Mouse (Mus musculus) midbrain, embryonic 16.5 days (tissue): ENCODE data around the gene Spata45. TPM values are rescaled to one million over a fixed set of nuclear protein-coding genes. Genes with fewer than 3 reads are reported as not detected.
A peak's percentile ranks its signal among the peaks of the same experiment; 100 is the strongest.
"Not testable (repeated sequence)": the region's sequence is repeated elsewhere in the genome, so short reads cannot be mapped to it uniquely, and the experiment has no call there.

ENCODE experiments used
- ATAC-seq: fragments of 200-750 bp; cut with Nextera tagmentation; 2 replicates; pipeline ENCODE4 v1.8.0; 2017; ENCODE audit warnings: moderate TSS enrichment
- H3K27ac ChIP-seq: fragments of 300-500 bp; sonication (generic); 2 replicates; pipeline ENCODE4 v1.5.1; 2014; ENCODE audit warnings: mild to moderate bottlenecking, low read length, mixed read lengths
- H3K27me3 ChIP-seq: fragments of 300-500 bp; sonication (generic); 2 replicates; pipeline ENCODE4 v1.6.1; 2014; ENCODE audit warnings: low read depth, low read length, mixed read lengths; ENCODE audit not compliant: control insufficient read depth, insufficient read depth
- H3K36me3 ChIP-seq: fragments of 300-500 bp; sonication (generic); 2 replicates; pipeline ENCODE4 v1.6.1; 2014; ENCODE audit warnings: mild to moderate bottlenecking, low read length, moderate library complexity, mixed read lengths; ENCODE audit not compliant: control insufficient read depth, insufficient read depth
- H3K4me1 ChIP-seq: fragments of 300-500 bp; sonication (generic); 2 replicates; pipeline ENCODE4 v1.6.1; 2014; ENCODE audit warnings: mild to moderate bottlenecking, low read length, mixed read lengths; ENCODE audit not compliant: control insufficient read depth, insufficient read depth
- H3K4me2 ChIP-seq: fragments of 300-500 bp; sonication (generic); 2 replicates; pipeline ENCODE4 v1.6.1; 2014; ENCODE audit warnings: mild to moderate bottlenecking, low read length, mixed read lengths
- H3K4me3 ChIP-seq: fragments of 300-500 bp; sonication (generic); 2 replicates; pipeline ENCODE4 v1.5.1; 2014; ENCODE audit warnings: low read depth, mild to moderate bottlenecking, low read length, moderate library complexity, mixed read lengths
- H3K9ac ChIP-seq: fragments of 300-500 bp; sonication (generic); 2 replicates; pipeline ENCODE4 v1.6.1; 2014; ENCODE audit warnings: low read depth, low read length, mixed read lengths
- H3K9me3 ChIP-seq: fragments of 300-500 bp; sonication (generic); replicated peaks from 2 replicates; pipeline ENCODE4 v1.6.1; 2014; ENCODE audit warnings: mild to moderate bottlenecking, low read length, mixed read lengths; ENCODE audit not compliant: control insufficient read depth, poor library complexity, severe bottlenecking
- WGBS: fragments of 180-500 bp; shearing (Covaris S2); extraction: QIAGEN DNeasy Blood & Tissue Kit; methylation state at CpG from one replicate; pipeline ENCODE4 v1.1.7; 2014; 5-methylcytosine and 5-hydroxymethylcytosine counted together
- polyA plus RNA-seq: library from polyadenylated mRNA; unstranded; fragments of >200 nt; fragmentation: Nextera tagmentation; extraction: Ambion mirVana; gene quantifications from 2 replicates; pipeline ENCODE4 v1.2.1, GENCODE M21; 2015

Gene Spata45
- polyA plus RNA-seq, 1 experiment from 2014 or later, result not detected

DNA sequence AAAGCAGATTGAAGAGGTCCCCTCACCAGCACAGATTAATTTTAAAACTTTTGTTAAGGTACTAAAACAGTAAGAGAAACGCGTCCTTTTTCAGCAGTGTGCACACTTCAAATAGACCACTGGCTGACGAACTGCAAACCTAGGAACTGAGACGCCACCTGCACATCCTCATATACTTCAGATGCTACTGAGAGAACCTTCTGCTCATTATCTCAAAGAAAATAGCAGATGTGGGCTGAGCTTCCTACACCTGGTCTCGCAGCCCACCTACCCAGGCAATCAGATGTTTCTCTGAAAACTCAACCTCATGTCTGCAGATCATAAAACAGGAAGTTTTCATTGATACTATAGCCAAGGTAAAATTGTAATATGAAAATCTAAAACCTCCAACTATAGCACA, 16.6 kb upstream of the Spata45 start:
- ATAC-seq, result no peak
- WGBS, result 96% methylated on average over 5 of the region's 5 CpGs
- H3K4me2 ChIP-seq, result no peak overlapping the region
- no peak overlapping the region for H3K9ac ChIP-seq
- H3K27ac ChIP-seq, result no peak overlapping the region
- H3K4me1 ChIP-seq, result peaks cover 10% of the 10 kb centered on the region
- H3K36me3 ChIP-seq, result peaks cover 8% of the 10 kb centered on the region
- H3K4me3 ChIP-seq, result no peak overlapping the region
- no peaks in the 10 kb centered on the region for H3K27me3 ChIP-seq
- no peaks in the 10 kb centered on the region for H3K9me3 ChIP-seq

- 89% methylated on average over 3 of the region's 3 CpGs for WGBS
These were observed 16.1 kb upstream of the Spata45 start for GRCm38 (mm10) chr1:191020217-191020924.

DNA sequence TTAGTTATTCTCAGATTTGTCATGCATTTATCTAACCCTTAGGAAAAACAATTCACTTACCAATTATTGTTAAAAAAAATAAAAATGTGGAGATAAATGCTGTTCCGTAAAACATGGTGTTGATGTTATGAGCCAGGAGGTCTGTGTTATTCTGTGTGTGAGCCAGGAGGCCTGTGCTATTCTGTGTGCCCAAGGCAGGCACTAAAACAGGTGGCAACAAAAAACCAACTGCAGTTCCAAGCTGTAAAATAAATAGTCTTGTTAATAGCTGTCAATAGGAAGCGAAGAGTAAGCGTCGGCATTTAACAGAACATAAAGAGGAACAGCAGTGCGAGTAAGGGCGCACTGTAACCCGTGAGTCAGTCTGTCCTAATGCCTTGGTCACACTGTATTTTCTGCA, 15.4 kb upstream of the Spata45 start:
- no peak overlapping the region for H3K4me2 ChIP-seq
- H3K27ac ChIP-seq, result no peak overlapping the region
- no peak overlapping the region for H3K9ac ChIP-seq
- H3K4me3 ChIP-seq, result no peak overlapping the region
- H3K9me3 ChIP-seq, result no peaks in the 10 kb centered on the region
- H3K36me3 ChIP-seq, result peaks cover 8% of the 10 kb centered on the region
- WGBS, result 92% methylated on average over 7 of the region's 7 CpGs
- H3K27me3 ChIP-seq, result no peaks in the 10 kb centered on the region
- no peak for ATAC-seq
- peaks cover 14% of the 10 kb centered on the region for H3K4me1 ChIP-seq

More at GRCm38 (mm10) chr1:191020217-191020924, 16.1 kb upstream of the Spata45 start:
- no peaks in the 10 kb centered on the region for H3K27me3 ChIP-seq
- peaks cover 8% of the 10 kb centered on the region for H3K36me3 ChIP-seq
- peaks cover 14% of the 10 kb centered on the region for H3K4me1 ChIP-seq
- H3K27ac ChIP-seq, result no peak overlapping the region
- ATAC-seq, result no peak
- no peak overlapping the region for H3K9ac ChIP-seq
- H3K4me3 ChIP-seq, result no peak overlapping the region
- no peak overlapping the region for H3K4me2 ChIP-seq
- no peaks in the 10 kb centered on the region for H3K9me3 ChIP-seq

DNA sequence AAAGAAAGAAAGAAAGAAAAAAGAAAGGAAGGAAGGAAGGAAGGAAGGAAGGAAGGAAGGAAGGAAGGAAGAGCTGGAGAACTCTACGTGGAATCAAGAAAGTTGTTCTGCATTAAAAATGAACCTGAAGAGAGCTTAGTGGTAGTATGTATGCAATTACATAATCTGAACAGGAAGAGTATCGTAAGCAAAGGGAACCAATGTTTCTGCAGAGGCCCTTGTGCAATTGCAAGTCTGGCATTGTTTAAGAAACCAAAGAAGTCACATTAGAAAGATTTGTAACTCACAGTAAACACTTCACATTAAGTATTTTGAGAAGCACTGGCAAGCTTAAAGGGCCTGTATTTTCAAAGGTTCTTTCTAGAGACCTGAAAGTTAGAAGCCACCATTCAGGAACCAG, 13.3 kb upstream of the Spata45 start:
- Histone ChIP-seq H3K27me3 (no peaks in the 10 kb centered on the region), H3K4me3 (no peak overlapping the region), H3K9me3 (no peaks in the 10 kb centered on the region), H3K4me2 (no peak overlapping the region), H3K4me1 (peaks cover 19% of the 10 kb centered on the region), H3K27ac (no peak overlapping the region), H3K36me3 (peaks cover 5% of the 10 kb centered on the region; the same call in 1 of the 2 replicates), H3K9ac (no peak overlapping the region)
- 87% methylated on average over 2 of the region's 2 CpGs for WGBS
- ATAC-seq, result no peak

DNA sequence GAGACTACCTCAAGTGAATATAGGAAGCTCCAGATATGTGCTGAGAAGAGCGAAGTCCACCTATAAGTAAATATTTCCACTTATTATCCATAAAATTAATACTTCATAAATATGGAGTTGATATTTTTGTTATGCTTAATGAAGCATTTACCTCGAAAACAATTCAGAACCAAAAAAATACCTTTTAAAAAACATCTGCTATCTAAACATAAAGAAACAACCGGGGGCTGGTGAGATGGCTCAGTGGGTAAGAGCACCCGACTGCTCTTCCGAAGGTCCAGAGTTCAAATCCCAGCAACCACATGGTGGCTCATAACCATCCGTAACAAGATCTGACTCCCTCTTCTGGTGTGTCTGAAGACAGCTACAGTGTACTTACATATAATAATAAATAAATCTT, 12.6 kb upstream of the Spata45 start:
- H3K9me3 ChIP-seq, H3K9ac ChIP-seq, H3K4me2 ChIP-seq, H3K36me3 ChIP-seq, H3K27me3 ChIP-seq, H3K27ac ChIP-seq, ATAC-seq, H3K4me3 ChIP-seq: not testable (repeated sequence)
- H3K4me1 ChIP-seq, result peaks cover 19% of the 10 kb centered on the region
- 88% methylated on average over 5 of the region's 6 CpGs for WGBS

DNA sequence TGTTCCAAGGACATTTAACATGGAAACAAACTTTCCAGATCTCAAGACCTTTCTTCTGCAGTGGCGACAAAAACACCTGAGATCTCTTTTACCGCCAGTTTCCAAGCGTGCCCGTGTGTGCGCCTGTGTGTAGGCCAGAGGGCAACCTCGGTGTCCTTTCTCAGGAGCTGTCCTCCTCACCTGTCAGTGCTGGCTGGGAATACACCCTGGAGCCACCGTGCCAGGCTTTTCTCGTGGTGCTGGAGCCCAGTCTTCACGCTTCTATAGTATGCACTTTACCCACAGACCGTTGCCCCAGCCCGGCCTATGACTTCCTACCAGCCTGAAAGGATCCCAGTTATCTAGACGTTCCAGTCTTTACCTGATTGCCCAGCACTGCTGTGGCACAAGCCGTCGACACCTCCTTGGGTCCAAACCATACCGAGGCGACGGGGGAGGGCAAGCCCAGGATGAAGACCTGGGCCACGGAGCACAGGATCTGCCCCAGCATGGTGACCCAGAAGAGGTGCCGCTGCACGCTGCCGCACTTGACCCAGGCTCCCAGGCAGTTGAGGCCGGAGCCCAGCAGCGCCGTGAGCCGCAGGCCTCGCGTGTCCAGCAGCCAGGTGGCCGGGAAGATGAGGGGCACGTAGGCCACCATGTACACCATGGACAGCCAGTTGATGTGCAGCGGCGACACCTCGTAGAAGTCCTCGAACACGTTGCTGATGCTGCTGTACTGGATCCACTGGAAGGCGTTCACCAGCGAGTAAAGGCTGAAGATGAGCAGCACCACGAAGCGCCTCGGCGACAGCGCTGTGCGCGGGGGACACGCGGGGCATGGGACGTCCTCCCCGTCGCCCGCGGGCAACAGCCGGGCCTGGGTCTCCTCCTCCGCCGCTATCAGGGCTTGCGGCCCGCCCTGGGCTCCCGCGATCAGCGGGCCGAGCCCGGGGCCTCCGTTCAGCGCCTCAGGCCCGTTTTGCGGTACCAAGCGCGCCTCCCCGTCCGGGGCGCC, 11.1 kb upstream of the Spata45 start:
- H3K4me2 ChIP-seq, result peak overlapping the region; percentile 96
- no peaks in the 10 kb centered on the region for H3K9me3 ChIP-seq
- 2% methylated on average over 64 of the region's 69 CpGs for WGBS
- peak overlapping the region; percentile 87 for H3K4me3 ChIP-seq
- H3K27me3 ChIP-seq, result no peaks in the 10 kb centered on the region
- peak overlapping the region; percentile 90 for H3K9ac ChIP-seq
- peak overlapping the region; percentile 85 for H3K27ac ChIP-seq
- H3K4me1 ChIP-seq, result peaks cover 19% of the 10 kb centered on the region
- peaks cover 5% of the 10 kb centered on the region; the same call in 1 of the 2 replicates for H3K36me3 ChIP-seq
- peak; percentile 67 for ATAC-seq

DNA sequence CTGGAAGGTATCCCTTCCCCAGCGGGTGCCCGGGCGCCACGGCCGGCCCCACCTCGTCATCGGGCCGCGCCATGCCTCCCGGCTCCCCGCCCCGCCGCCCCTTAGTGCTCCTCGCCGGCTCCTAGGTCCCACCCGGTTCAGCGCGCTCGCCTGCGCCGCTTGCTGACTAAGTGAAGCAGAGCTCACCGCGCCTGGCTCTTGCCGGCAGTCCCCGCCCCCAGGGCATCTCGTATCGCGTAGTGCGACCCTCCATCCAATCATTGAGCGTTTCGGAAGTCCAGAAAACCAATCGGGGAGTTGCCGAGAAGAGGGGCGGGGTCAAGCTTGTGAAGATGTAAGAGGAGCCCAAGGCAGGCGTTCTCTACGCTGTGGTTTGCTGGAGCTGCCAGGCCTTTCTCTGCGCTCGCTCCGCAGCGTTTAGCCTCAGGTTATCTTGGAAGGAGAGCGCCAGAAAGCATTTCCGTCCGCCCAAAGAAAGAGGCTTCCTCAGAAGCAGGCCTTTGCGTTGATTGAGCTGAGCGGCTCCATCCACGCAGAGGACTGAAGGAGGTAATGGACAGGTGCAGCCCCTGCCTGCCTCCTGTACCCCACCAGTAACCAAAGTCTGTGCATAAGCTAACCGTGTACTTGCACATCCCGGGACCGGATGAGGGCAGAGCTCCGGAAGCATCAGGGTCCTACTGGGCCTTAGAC, 10.3 kb upstream of the Spata45 start, which contains the start of gene Flvcr1:
Gene Flvcr1 (minus strand): TSS at position 138 of the 693 bp plus-strand sequence.
- H3K9ac ChIP-seq, result peak within 1 kb of the TSS; percentile 90
- H3K27ac ChIP-seq, result peak within 1 kb of the TSS; percentile 87
- peak; percentile 99 for ATAC-seq
- peaks cover 3% of the 10 kb centered on the region; the same call in 1 of the 2 replicates for H3K36me3 ChIP-seq
- peak within 1 kb of the TSS; percentile 96 for H3K4me2 ChIP-seq
- no peaks in the 10 kb centered on the region for H3K9me3 ChIP-seq
- under 1% methylated on average over 49 of the region's 50 CpGs for WGBS
- H3K4me1 ChIP-seq, result peaks cover 19% of the 10 kb centered on the region
- peak within 1 kb of the TSS; percentile 87 for H3K4me3 ChIP-seq
- no peaks in the 10 kb centered on the region for H3K27me3 ChIP-seq

- Histone ChIP-seq H3K4me2 (no peak overlapping the region), H3K36me3 (no peaks in the 10 kb centered on the region), H3K9me3 (no peaks in the 10 kb centered on the region), H3K4me1 (peaks cover 6% of the 10 kb centered on the region; the same call in 1 of the 2 replicates), H3K4me3 (no peak overlapping the region), H3K27ac (no peak overlapping the region), H3K27me3 (no peaks in the 10 kb centered on the region), H3K9ac (no peak overlapping the region)
- 50% methylated on average over 10 of the region's 10 CpGs for WGBS
- ATAC-seq, result no peak
These were observed 6.3 kb upstream of the Spata45 start for GRCm38 (mm10) chr1:191030182-191030581.
